Mouse (Mus musculus) left cerebral cortex, adult 11 months (tissue): ENCODE measurements around the gene Gm11011.

Experiments used
- DNase-seq: peaks from one replicate; pipeline ENCODE4 v3.0.0; 2022; ENCODE audit warnings: low spot score

The Gm11011 gene

GRCm38 (mm10) chr2:169589697-169590096 is 2.2 kb upstream of the Gm11011 start:
- no peak for DNase-seq

GRCm38 (mm10) chr2:169586688-169587087 is 857 bp downstream of the Gm11011 start:
- no peak for DNase-seq

GRCm38 (mm10) chr2:169585631-169586285 is 1.8 kb downstream of the Gm11011 start:
- DNase-seq, result no peak

- no peak for DNase-seq
Measured at GRCm38 (mm10) chr2:169584745-169585456, 2.6 kb downstream of the Gm11011 start.

GRCm38 (mm10) chr2:169583476-169583875 is 4.1 kb downstream of the Gm11011 start:
- no peak for DNase-seq

GRCm38 (mm10) chr2:169577508-169578196 is 9.9 kb downstream of the Gm11011 start:
- DNase-seq, result no peak

- DNase-seq, result no peak
Measured at GRCm38 (mm10) chr2:169570063-169570462, 17.5 kb downstream of the Gm11011 start.

- DNase-seq, result no peak
Measured at GRCm38 (mm10) chr2:169566159-169566558, 21.4 kb downstream of the Gm11011 start.

- no peak for DNase-seq
Measured at GRCm38 (mm10) chr2:169565751-169566150, 21.8 kb downstream of the Gm11011 start.

GRCm38 (mm10) chr2:169545674-169546073 is 41.9 kb downstream of the Gm11011 start:
- DNase-seq, result no peak

GRCm38 (mm10) chr2:169538906-169539305 is 48.6 kb downstream of the Gm11011 start:
- no peak for DNase-seq
